Comparison of ENCODE assay signal across 11 mouse cellular contexts in the genomic region with DNA sequence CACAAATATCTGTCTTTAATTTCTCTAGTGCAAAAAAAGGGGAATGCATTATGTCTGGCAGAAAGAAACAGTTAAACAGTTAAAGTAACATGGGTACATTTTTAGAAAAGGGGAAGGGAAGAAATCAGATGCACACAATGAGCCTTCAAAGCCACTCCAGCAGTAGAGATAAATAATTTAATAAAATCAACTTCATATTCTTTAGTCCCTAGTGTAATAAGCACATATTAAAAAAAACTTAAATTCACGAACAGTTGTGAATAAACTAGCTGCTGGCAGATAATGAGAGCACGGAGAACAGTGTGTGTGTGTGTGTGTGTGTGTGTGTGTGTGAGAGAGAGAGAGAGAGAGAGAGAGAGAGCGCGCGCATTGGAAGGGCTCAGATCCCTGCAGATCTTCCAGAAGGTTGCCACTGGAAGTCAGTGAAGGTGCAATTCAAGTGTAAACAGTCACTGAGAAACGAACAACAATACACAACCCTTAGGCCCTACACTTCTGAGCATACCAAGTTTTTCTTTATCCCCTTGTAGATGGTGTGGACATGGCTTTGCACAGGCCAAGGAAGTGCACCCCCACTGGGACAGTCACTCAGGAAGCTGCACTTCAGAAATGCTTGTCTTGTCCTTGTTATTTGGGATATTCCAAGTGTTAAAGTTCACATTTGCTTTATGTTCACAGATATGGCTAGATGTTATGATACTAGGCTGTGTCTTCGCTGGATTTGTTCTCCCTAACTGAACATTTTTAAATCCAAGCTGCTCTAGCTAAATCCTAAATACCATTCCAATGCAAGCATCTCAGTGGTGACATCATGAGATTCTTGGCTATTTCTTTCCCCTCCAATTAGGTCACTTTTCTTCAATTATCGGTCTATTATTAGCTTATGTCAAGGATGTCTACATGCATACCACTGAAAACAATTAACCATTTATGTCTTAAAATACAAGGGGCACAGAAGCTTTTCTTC. TPM values are rescaled to one million over a fixed set of nuclear protein-coding genes. Genes with fewer than 3 reads are reported as not detected.
A peak's percentile ranks its signal among the peaks of the same experiment; 100 is the strongest.
DNase-seq lines count a peak whose midpoint lies in the region; ATAC-seq lines count a peak whose summit lies in the region.
"Had no signal": no experiment of that assay in that cellular context is flagged by ENCODE, and none has a peak within 500 bp of the region (broad histone marks: within the 10 kb centered on the region; RNA-seq: fewer than 3 reads in every experiment).

No protein-coding gene starts in this region.

- ATAC-seq in cerebellum, adult (ENCODE audit: insufficient number of reproducible peaks, low FRiP score, low TSS enrichment): no peak
- no peak for ATAC-seq in embryonic facial prominence, embryonic 12.5 days (ENCODE audit: insufficient number of reproducible peaks, insufficient read depth, low FRiP score, low TSS enrichment)
- no peak for ATAC-seq in midbrain, embryonic 11.5 days (ENCODE audit: low FRiP score)
- no peak for ATAC-seq in forebrain, embryonic 14.5 days
- ATAC-seq: inflammation-experienced regulatory T-cells, adult 6 months had no signal

- H3K4me3 ChIP-seq in embryonic facial prominence, embryonic 12.5 days: no peak overlapping the region
- H3K4me3 ChIP-seq in midbrain, embryonic 11.5 days (ENCODE audit: low read depth, low read length): peak overlapping the region; percentile 5; the same call in 1 of the 2 replicates
- no peak overlapping the region for H3K4me3 ChIP-seq in forebrain, embryonic 14.5 days (ENCODE audit: low read depth, low read length)

- H3K4me1 ChIP-seq in embryonic facial prominence, embryonic 12.5 days: peaks cover 21% of the 10 kb centered on the region; the same call in 1 of the 2 replicates
- peaks cover 26% of the 10 kb centered on the region for H3K4me1 ChIP-seq in midbrain, embryonic 11.5 days (ENCODE audit: control insufficient read depth, insufficient read depth, low read length)
- peaks cover 19% of the 10 kb centered on the region for H3K4me1 ChIP-seq in forebrain, embryonic 14.5 days (ENCODE audit: control insufficient read depth, insufficient read depth, low read length)

- H3K4me2 ChIP-seq in embryonic facial prominence, embryonic 12.5 days (replicated peaks): peak overlapping the region; percentile 15
- peak overlapping the region; percentile 28; the same call in 1 of the 2 replicates for H3K4me2 ChIP-seq in midbrain, embryonic 11.5 days
- no peak overlapping the region for H3K4me2 ChIP-seq in forebrain, embryonic 14.5 days (ENCODE audit: low read length)

- no peaks in the 10 kb centered on the region for H3K9me3 ChIP-seq in embryonic facial prominence, embryonic 12.5 days
- H3K9me3 ChIP-seq in midbrain, embryonic 11.5 days (ENCODE audit: control insufficient read depth, low read length): no peaks in the 10 kb centered on the region
- no peaks in the 10 kb centered on the region for H3K9me3 ChIP-seq in forebrain, embryonic 14.5 days (replicated peaks; ENCODE audit: control insufficient read depth, low read length)
- H3K9me3 ChIP-seq: heart, embryonic 10.5 days had no signal

- peaks cover 4% of the 10 kb centered on the region; the same call in 1 of the 2 replicates for H3K27me3 ChIP-seq in embryonic facial prominence, embryonic 12.5 days
- peaks cover 16% of the 10 kb centered on the region for H3K27me3 ChIP-seq in midbrain, embryonic 11.5 days (ENCODE audit: control insufficient read depth, insufficient read depth, low read length)
- H3K27me3 ChIP-seq in forebrain, embryonic 14.5 days (replicated peaks; ENCODE audit: control insufficient read depth, insufficient read depth, low read length): peaks cover 55% of the 10 kb centered on the region

- no peak overlapping the region for H3K9ac ChIP-seq in embryonic facial prominence, embryonic 12.5 days
- no peak overlapping the region for H3K9ac ChIP-seq in midbrain, embryonic 11.5 days (ENCODE audit: low read length)
- H3K9ac ChIP-seq in forebrain, embryonic 14.5 days (ENCODE audit: low read length): no peak overlapping the region

- peak overlapping the region; percentile 37; the same call in 1 of the 2 replicates for H3K27ac ChIP-seq in embryonic facial prominence, embryonic 12.5 days
- H3K27ac ChIP-seq in midbrain, embryonic 11.5 days (ENCODE audit: low read depth, low read length): no peak overlapping the region
- H3K27ac ChIP-seq in forebrain, embryonic 14.5 days (ENCODE audit: low read depth, low read length): no peak overlapping the region
- H3K27ac ChIP-seq: heart, embryonic 10.5 days had no signal

- no peaks in the 10 kb centered on the region for H3K36me3 ChIP-seq in embryonic facial prominence, embryonic 12.5 days
- no peaks in the 10 kb centered on the region for H3K36me3 ChIP-seq in midbrain, embryonic 11.5 days (ENCODE audit: control insufficient read depth, insufficient read depth, low read length)
- no peaks in the 10 kb centered on the region for H3K36me3 ChIP-seq in forebrain, embryonic 14.5 days (ENCODE audit: control insufficient read depth, insufficient read depth, low read length)
- H3K36me3 ChIP-seq: heart, embryonic 10.5 days had no signal

- 28% methylated on average over 8 of the region's 8 CpGs for WGBS in embryonic facial prominence, embryonic 12.5 days
- WGBS in midbrain, embryonic 11.5 days: 17% methylated on average over 8 of the region's 8 CpGs
- 17% methylated on average over 8 of the region's 8 CpGs for WGBS in forebrain, embryonic 14.5 days

- DNase-seq in cerebellum, adult 11-12 months: peak; percentile 58
- peak; percentile 54 for DNase-seq in NIH3T3 (ENCODE audit: low read depth)
- peak; percentile 89 for DNase-seq in midbrain, embryonic 11.5 days (ENCODE audit: low spot score, missing footprints)
- no peak for DNase-seq in frontal cortex, postnatal 14 days (ENCODE audit: low spot score in 2 of 2)
- no peak for DNase-seq in urinary bladder, adult 18-20 months (ENCODE audit: low spot score in 2 of 2)
- DNase-seq in forebrain, embryonic 14.5 days (ENCODE audit: low spot score): no peak
- DNase-seq: liver had no signal

RNA-seq across cellular contexts. Expression of gene Mab21l1, which starts 3.3 kb away (rescaled TPM):
- polyA plus RNA-seq in embryonic facial prominence, embryonic 12.5 days (2016; fragmentation: Nextera tagmentation; extraction: Ambion mirVana): 70.0 and 78.4 TPM in 2 replicates
- polyA plus RNA-seq in midbrain, embryonic 11.5 days (2014; fragmentation: Nextera tagmentation; extraction: Ambion mirVana): 92.8 and 102 TPM in 2 replicates
- 18.2 and 20.6 TPM in 2 replicates for polyA plus RNA-seq in forebrain, embryonic 14.5 days (2014; fragmentation: Nextera tagmentation; extraction: Ambion mirVana)
- polyA plus RNA-seq: inflammation-experienced regulatory T-cells, adult 6 months had no signal

Comparison
In these comparisons a context has a peak if more than half of its experiments do, and no peak if none do; other contexts are left out.
1. DNase-seq: peak in cerebellum, adult 11-12 months (single experiment), NIH3T3 (single experiment) and midbrain, embryonic 11.5 days (single experiment); none in frontal cortex, postnatal 14 days (0 of 2), urinary bladder, adult 18-20 months (0 of 2) and forebrain, embryonic 14.5 days (single experiment).